Mouse (Mus musculus) olfactory bulb, adult 2 months (tissue): ENCODE results near the gene Cd163l1.

Experiments
- CTCF ChIP-seq: fragments of 200-500 bp; IDR thresholded peaks from 2 replicates; pipeline ENCODE4 v1.5.1; 2012; ENCODE audit warnings: low read depth, mild to moderate bottlenecking, low read length, moderate library complexity; ENCODE audit not compliant: insufficient read depth
- POLR2A ChIP-seq: fragments of 200-500 bp; IDR thresholded peaks from 2 replicates; pipeline ENCODE4 v1.6.1; 2012; ENCODE audit warnings: mild to moderate bottlenecking, low read depth, low read length, moderate library complexity; ENCODE audit not compliant: insufficient read depth

GRCm38 (mm10) chr7:140224209-140224608, 6.1 kb downstream of the Cd163l1 start:
- no peak for TF ChIP-seq CTCF
- TF ChIP-seq POLR2A: no peak
